Mouse (Mus musculus): ENCODE data around the gene Haghl. TPM values are rescaled to one million over a fixed set of nuclear protein-coding genes. Genes with fewer than 3 reads are reported as not detected.

Haghl gene
- polyA plus RNA-seq, 1 experiment from 2014 or later: 51.3 TPM

GRCm38 (mm10) chr17:25828712-25829557, 43.5 kb upstream of the Haghl start, which contains the start of gene Jmjd8:
Jmjd8 (plus strand) TSS chr17:25828867.
- Histone ChIP-seq H3K27ac (replicated peaks) (peak within 1 kb of the TSS; percentile 93), H3K4me3 (peak within 1 kb of the TSS; percentile 74), H3K9me3 (no peaks in the 10 kb centered on the region), H3K9ac (peak within 1 kb of the TSS; percentile 89), H3K4me2 (peak within 1 kb of the TSS; percentile 91), H3K4me1 (peaks cover 58% of the 10 kb centered on the region), H3K27me3 (replicated peaks) (no peaks in the 10 kb centered on the region), H3K36me3 (peaks cover 55% of the 10 kb centered on the region)
- no peak for ATAC-seq (ENCODE audit: extremely low read depth, insufficient number of reproducible peaks, low FRiP score, low TSS enrichment)
- 1% methylated on average over 32 of the region's 32 CpGs for WGBS

GRCm38 (mm10) chr17:25828223-25828594, 42.7 kb upstream of the Haghl start:
- H3K36me3 ChIP-seq: peaks cover 55% of the 10 kb centered on the region
- peak overlapping the region; percentile 91 for H3K4me2 ChIP-seq
- peak overlapping the region; percentile 89 for H3K9ac ChIP-seq
- H3K9me3 ChIP-seq: no peaks in the 10 kb centered on the region
- WGBS: 75% methylated on average over 8 of the region's 8 CpGs
- no peaks in the 10 kb centered on the region for H3K27me3 ChIP-seq (replicated peaks)
- peak overlapping the region; percentile 93 for H3K27ac ChIP-seq (replicated peaks)
- ATAC-seq (ENCODE audit: extremely low read depth, insufficient number of reproducible peaks, low FRiP score, low TSS enrichment): no peak
- H3K4me3 ChIP-seq: peak overlapping the region; percentile 74
- H3K4me1 ChIP-seq: peaks cover 57% of the 10 kb centered on the region

GRCm38 (mm10) chr17:25827546-25828222, 42.2 kb upstream of the Haghl start:
- Histone ChIP-seq H3K9me3 (no peaks in the 10 kb centered on the region), H3K27ac (replicated peaks) (no peak overlapping the region), H3K9ac (no peak overlapping the region), H3K27me3 (replicated peaks) (peaks cover 2% of the 10 kb centered on the region), H3K4me2 (no peak overlapping the region), H3K36me3 (peaks cover 55% of the 10 kb centered on the region), H3K4me3 (no peak overlapping the region; the same call in 1 of the 2 replicates), H3K4me1 (peaks cover 60% of the 10 kb centered on the region)
- no peak for ATAC-seq (ENCODE audit: extremely low read depth, insufficient number of reproducible peaks, low FRiP score, low TSS enrichment)
- 91% methylated on average over 22 of the region's 22 CpGs for WGBS

- H3K4me2 ChIP-seq: no peak overlapping the region
- no peak for ATAC-seq (ENCODE audit: extremely low read depth, insufficient number of reproducible peaks, low FRiP score, low TSS enrichment)
- H3K36me3 ChIP-seq: peaks cover 55% of the 10 kb centered on the region
- no peaks in the 10 kb centered on the region for H3K9me3 ChIP-seq
- no peak overlapping the region for H3K27ac ChIP-seq (replicated peaks)
- peaks cover 57% of the 10 kb centered on the region for H3K4me1 ChIP-seq
- H3K9ac ChIP-seq: no peak overlapping the region
- no peak overlapping the region for H3K4me3 ChIP-seq
- 90% methylated on average over 13 of the region's 13 CpGs for WGBS
- H3K27me3 ChIP-seq (replicated peaks): peaks cover 9% of the 10 kb centered on the region
These were observed 41.5 kb upstream of the Haghl start for GRCm38 (mm10) chr17:25827011-25827410.

GRCm38 (mm10) chr17:25825984-25826570, 40.6 kb upstream of the Haghl start:
- Histone ChIP-seq H3K27ac (replicated peaks) (no peak overlapping the region), H3K4me2 (no peak overlapping the region), H3K4me3 (no peak overlapping the region), H3K9me3 (no peaks in the 10 kb centered on the region), H3K4me1 (peaks cover 48% of the 10 kb centered on the region), H3K27me3 (replicated peaks) (peaks cover 18% of the 10 kb centered on the region), H3K36me3 (peaks cover 47% of the 10 kb centered on the region), H3K9ac (no peak overlapping the region)
- ATAC-seq (ENCODE audit: extremely low read depth, insufficient number of reproducible peaks, low FRiP score, low TSS enrichment): no peak
- 93% methylated on average over 27 of the region's 27 CpGs for WGBS

GRCm38 (mm10) chr17:25825311-25825710, 39.8 kb upstream of the Haghl start:
- H3K4me3 ChIP-seq: no peak overlapping the region
- H3K36me3 ChIP-seq: peaks cover 39% of the 10 kb centered on the region
- H3K27ac ChIP-seq (replicated peaks): no peak overlapping the region
- peaks cover 40% of the 10 kb centered on the region for H3K4me1 ChIP-seq
- WGBS: 84% methylated on average over 6 of the region's 6 CpGs
- no peak for ATAC-seq (ENCODE audit: extremely low read depth, insufficient number of reproducible peaks, low FRiP score, low TSS enrichment)
- H3K27me3 ChIP-seq (replicated peaks): peaks cover 26% of the 10 kb centered on the region
- H3K4me2 ChIP-seq: 0 out of 2 replicates have a peak overlapping the region, but pooled peaks have one; percentile 95
- no peak overlapping the region for H3K9ac ChIP-seq
- no peaks in the 10 kb centered on the region for H3K9me3 ChIP-seq

GRCm38 (mm10) chr17:25824362-25825142, 39.1 kb upstream of the Haghl start:
- ATAC-seq (ENCODE audit: extremely low read depth, insufficient number of reproducible peaks, low FRiP score, low TSS enrichment): no peak
- Histone ChIP-seq H3K27ac (replicated peaks) (no peak overlapping the region), H3K4me1 (peaks cover 33% of the 10 kb centered on the region)

GRCm38 (mm10) chr17:25823452-25823851, 38.0 kb upstream of the Haghl start, which contains the start of gene Wdr24:
Wdr24 (plus strand) TSS chr17:25823627.
- peak within 1 kb of the TSS; percentile 33; the same call in 1 of the 2 replicates for H3K27ac ChIP-seq (replicated peaks)
- under 1% methylated on average over 18 of the region's 18 CpGs for WGBS

More at GRCm38 (mm10) chr17:25824362-25825142, 39.1 kb upstream of the Haghl start:
- WGBS: 66% methylated on average over 16 of the region's 17 CpGs
- Histone ChIP-seq H3K4me2 (peak overlapping the region; percentile 95), H3K9ac (peak overlapping the region; percentile 85), H3K27me3 (replicated peaks) (peaks cover 34% of the 10 kb centered on the region), H3K36me3 (peaks cover 32% of the 10 kb centered on the region), H3K4me3 (peak overlapping the region; percentile 69), H3K9me3 (no peaks in the 10 kb centered on the region)

GRCm38 (mm10) chr17:25818851-25819780, 33.6 kb upstream of the Haghl start:
- WGBS: 6% methylated on average over 46 of the region's 46 CpGs
- peaks cover 7% of the 10 kb centered on the region for H3K4me1 ChIP-seq

More at GRCm38 (mm10) chr17:25823452-25823851, 38.0 kb upstream of the Haghl start, which contains the start of gene Wdr24:
- H3K9ac ChIP-seq: peak within 1 kb of the TSS; percentile 85
- peak within 1 kb of the TSS; percentile 95 for H3K4me2 ChIP-seq
- no peaks in the 10 kb centered on the region for H3K9me3 ChIP-seq
- peaks cover 25% of the 10 kb centered on the region for H3K4me1 ChIP-seq
- peaks cover 45% of the 10 kb centered on the region for H3K27me3 ChIP-seq (replicated peaks)
- peaks cover 32% of the 10 kb centered on the region for H3K36me3 ChIP-seq
- no peak for ATAC-seq (ENCODE audit: extremely low read depth, insufficient number of reproducible peaks, low FRiP score, low TSS enrichment)
- H3K4me3 ChIP-seq: peak within 1 kb of the TSS; percentile 69

GRCm38 (mm10) chr17:25817662-25818061, 32.2 kb upstream of the Haghl start:
- Histone ChIP-seq H3K4me2 (no peak overlapping the region), H3K27me3 (replicated peaks) (peaks cover 98% of the 10 kb centered on the region), H3K4me1 (peaks cover 5% of the 10 kb centered on the region), H3K9ac (no peak overlapping the region), H3K36me3 (no peaks in the 10 kb centered on the region), H3K27ac (replicated peaks) (no peak overlapping the region), H3K4me3 (no peak overlapping the region), H3K9me3 (no peaks in the 10 kb centered on the region)
- 62% methylated on average over 11 of the region's 11 CpGs for WGBS
- no peak for ATAC-seq (ENCODE audit: extremely low read depth, insufficient number of reproducible peaks, low FRiP score, low TSS enrichment)

More at GRCm38 (mm10) chr17:25818851-25819780, 33.6 kb upstream of the Haghl start:
- Histone ChIP-seq H3K4me2 (peak overlapping the region; percentile 28; the same call in 1 of the 2 replicates), H3K27ac (replicated peaks) (no peak overlapping the region), H3K9me3 (no peaks in the 10 kb centered on the region), H3K27me3 (replicated peaks) (peaks cover 88% of the 10 kb centered on the region), H3K4me3 (peak overlapping the region; percentile 20), H3K36me3 (no peaks in the 10 kb centered on the region), H3K9ac (no peak overlapping the region; the same call in 1 of the 2 replicates)
- no peak for ATAC-seq (ENCODE audit: extremely low read depth, insufficient number of reproducible peaks, low FRiP score, low TSS enrichment)

Data from heart, embryonic 13.5 days (tissue).